Mouse (Mus musculus): ENCODE data around the gene Gm8947.
"Not testable (repeated sequence)": the region's sequence is repeated elsewhere in the genome, so short reads cannot be mapped to it uniquely, and the experiment has no call there.

Gene Gm8947

GRCm38 (mm10) chr1:151192075-151192474 lies at the start of gene Gm8947:
Gene Gm8947 (plus strand): TSS chr1:151192376.
- not testable (repeated sequence) for DNase-seq (ENCODE audit: low spot score)

DNA sequence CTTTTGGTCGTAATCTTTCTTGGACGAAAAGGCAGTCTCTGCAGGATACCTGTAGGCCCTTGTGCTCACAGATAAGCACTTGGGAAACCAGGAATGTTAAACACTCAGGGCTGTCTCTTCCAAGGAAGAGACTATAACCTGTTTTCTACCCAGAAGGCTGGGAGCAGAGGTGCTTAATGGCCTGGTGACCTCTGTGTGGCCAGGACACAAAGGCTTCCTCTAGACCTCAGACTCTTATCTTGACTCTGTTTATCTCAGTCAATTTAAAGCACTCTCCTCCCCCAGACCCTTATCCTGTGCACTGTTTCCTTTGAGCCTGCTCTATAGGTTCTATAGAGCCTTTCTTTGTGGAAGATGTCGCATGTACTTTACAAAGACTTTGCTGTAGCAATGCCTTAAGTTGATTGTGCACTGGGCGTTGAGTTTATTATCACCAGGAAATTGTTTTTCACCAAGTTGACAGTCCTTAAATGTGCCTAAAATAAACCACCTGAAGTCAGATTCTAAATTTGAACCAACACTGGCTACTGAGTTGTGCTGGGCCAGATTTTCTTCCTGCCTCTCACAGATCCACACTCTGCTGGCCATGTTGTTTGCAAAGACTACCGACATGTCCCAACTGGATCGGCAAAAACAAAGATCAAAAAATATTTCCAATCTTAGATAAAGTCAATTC lies 47.6 kb upstream of the Gm8947 start:
- DNase-seq (ENCODE audit: low spot score) = no peak

GRCm38 (mm10) chr1:151147801-151148200 lies 44.4 kb upstream of the Gm8947 start:
- DNase-seq (ENCODE audit: low spot score) = no peak

DNA sequence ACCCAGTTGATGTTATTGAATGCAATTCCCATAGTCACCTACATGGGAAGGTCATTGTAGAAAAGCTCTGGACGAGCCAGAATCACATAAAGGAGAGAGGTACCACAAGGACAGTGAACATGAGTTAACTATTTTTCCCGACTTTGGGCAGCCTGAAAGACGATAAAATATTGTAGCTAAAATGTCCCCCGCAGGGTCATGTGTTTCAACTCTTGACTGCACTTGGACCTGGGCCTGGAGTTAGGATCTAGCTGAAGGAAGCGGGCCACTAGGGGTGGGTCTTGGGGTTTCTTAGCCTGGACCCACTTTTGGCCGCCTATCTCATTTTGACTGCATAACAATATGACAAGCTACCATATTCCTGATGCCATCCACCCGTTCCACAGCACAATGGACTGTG lies 42.0 kb upstream of the Gm8947 start:
- no peak for DNase-seq (ENCODE audit: low spot score)

GRCm38 (mm10) chr1:151151089-151151488 lies 41.1 kb upstream of the Gm8947 start:
- no peak for DNase-seq (ENCODE audit: low spot score)

DNA sequence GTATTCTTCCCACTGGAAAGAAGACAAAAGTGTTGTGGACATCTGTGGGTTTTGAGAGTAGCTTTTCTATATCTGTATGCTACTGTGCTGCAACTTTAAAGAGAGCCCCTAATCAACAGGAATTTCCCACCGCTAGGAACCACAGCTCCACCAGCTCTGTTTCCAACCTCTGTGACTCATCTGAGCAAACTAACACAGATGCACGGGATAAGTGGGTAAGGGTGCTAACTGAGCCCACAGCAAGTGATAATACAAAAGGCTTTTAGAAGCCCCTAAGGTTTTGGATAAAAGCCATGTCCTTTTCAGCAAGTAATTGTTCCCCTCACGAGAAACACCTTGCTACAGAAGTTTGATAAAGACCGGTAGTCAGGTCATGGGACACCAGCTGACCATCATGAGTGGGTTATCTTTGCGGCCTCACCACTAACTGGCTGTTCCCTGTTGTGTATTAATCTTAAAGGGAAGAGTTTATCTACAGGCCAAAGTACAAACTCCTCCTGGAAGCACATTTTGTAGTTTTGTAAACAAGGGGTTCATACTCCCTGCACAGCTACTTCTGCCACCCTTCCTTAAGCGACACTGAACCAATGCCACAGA lies 39.0 kb upstream of the Gm8947 start:
- DNase-seq (ENCODE audit: low spot score) = no peak

DNA sequence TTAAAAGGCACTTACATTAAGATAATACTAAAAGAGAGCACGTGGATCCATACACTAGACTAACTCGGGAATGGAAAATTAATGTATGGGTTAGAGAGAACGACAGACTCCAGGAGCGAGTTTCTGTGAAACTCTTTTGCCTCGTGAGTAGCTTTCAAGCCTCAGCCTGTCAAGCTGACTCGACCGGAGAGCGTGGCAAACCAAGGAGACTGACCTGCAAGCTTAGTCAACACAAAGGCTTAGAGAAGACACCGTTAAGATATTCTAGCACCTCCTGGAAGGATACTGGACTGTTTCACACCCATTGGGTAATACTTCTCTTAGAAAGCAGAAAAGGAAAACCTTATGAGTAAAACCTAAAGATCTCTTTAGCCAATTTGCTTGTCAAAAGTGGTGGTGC lies 38.0 kb upstream of the Gm8947 start:
- not testable (repeated sequence) for DNase-seq (ENCODE audit: low spot score)

- no peak for DNase-seq (ENCODE audit: low spot score)
These were observed 36.0 kb upstream of the Gm8947 start for GRCm38 (mm10) chr1:151156129-151156528.

DNA sequence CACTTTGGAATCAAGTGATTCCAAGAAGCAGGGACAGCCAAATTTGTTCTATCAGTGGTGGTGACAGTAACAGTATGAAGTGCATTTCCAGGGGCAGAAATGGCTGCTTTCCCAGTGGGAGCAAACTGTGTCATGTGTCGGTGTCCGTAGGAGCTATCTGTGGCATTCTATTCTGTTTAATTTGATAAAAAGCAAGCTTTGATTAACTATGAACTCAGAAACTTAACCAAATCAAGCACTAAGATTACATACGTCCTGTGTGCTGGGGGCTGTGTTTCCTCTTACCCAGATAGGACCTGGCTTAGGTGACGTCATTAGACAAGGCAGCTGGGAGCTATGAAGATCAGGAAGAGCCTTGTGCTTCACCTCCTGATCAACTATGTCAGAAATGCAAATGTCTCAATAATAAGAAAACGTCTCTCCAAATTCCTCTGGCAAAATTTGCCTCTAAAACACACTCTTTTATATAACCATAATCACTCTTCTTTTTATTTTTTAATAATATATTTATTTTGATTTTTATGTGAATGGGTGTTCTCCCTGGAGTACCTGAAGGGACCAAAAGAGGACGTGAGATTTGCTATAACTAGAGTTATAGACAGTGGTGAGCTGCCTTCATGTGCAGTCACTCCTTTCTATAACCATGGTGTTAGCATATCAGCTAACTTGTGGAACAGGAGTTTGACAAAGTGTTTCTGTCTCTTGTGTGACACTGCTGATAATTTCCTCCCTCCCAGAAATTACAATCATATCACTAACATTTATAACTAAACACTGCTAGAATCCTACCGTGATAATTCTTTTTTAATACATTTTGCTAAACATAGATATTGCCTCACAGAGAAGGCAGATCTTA lies 35.2 kb upstream of the Gm8947 start:
- DNase-seq (ENCODE audit: low spot score) = no peak

DNA sequence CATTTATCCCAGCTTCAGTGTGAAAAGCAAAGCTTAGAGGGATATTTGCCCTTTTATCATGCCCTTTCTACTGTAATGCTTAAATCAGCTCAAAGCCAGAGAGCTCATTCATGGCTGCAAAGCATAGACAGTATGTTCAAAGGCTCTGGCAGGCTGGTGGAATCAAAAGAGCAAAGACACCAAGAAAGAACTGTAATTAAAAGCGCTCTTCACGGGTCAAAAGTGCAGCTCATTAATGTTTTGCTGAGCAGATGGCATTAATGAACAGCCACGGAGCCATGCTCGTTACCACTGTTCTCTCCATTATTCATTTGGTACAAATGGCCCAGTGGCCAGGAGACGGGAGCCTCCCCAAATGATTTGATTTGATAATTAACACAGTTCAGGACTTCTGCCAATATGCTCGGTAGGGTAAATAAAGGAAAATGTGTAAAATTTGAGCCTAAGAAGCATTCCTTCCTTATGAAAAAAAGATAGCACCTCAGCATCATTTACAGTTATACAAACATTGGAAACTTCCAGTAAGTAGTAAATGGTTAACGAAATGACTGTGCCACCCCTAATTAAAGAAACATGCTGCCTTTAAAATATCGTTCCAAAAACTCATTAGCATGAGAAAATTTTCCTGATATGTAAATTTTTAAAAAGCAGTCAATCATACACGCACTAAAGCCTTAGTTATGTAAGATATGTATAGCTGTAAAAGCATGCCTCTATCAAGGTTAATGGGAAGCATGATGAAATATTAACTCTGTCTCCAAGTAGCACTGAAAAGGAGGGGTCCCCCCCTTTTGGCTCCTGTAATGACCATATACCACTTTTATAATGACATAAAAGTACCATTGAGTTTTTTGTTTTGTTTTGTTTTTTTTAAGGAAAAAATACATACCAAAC lies 34.0 kb upstream of the Gm8947 start:
- DNase-seq (ENCODE audit: low spot score) = no peak

GRCm38 (mm10) chr1:151158857-151159510 lies 33.2 kb upstream of the Gm8947 start:
- no peak for DNase-seq (ENCODE audit: low spot score)

DNA sequence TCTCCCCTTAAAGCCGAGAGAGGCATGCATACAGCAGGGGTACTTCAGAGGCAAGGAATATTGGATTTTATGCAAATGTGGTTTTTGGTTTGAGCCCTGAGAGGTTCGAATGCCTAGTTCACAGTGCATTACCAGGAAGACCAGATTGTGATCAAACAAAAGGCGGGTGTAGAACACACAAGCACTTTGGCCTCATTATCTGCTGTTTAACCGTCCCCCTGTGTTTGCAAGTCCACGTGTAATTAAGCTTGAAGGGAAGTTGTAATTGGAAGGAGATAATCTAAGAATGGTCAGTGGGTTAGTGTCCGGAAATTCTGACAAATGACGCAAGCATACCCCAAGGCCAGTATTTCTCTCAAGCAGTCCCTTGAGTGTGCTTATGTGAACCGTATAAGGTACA lies 26.1 kb upstream of the Gm8947 start:
- DNase-seq (ENCODE audit: low spot score) = no peak

GRCm38 (mm10) chr1:151167297-151168047 lies 24.7 kb upstream of the Gm8947 start:
- DNase-seq (ENCODE audit: low spot score) = no peak

GRCm38 (mm10) chr1:151168637-151169036 lies 23.5 kb upstream of the Gm8947 start:
- no peak for DNase-seq (ENCODE audit: low spot score)

- no peak for DNase-seq (ENCODE audit: low spot score)
These were observed 20.4 kb upstream of the Gm8947 start for GRCm38 (mm10) chr1:151171572-151172461.

DNA sequence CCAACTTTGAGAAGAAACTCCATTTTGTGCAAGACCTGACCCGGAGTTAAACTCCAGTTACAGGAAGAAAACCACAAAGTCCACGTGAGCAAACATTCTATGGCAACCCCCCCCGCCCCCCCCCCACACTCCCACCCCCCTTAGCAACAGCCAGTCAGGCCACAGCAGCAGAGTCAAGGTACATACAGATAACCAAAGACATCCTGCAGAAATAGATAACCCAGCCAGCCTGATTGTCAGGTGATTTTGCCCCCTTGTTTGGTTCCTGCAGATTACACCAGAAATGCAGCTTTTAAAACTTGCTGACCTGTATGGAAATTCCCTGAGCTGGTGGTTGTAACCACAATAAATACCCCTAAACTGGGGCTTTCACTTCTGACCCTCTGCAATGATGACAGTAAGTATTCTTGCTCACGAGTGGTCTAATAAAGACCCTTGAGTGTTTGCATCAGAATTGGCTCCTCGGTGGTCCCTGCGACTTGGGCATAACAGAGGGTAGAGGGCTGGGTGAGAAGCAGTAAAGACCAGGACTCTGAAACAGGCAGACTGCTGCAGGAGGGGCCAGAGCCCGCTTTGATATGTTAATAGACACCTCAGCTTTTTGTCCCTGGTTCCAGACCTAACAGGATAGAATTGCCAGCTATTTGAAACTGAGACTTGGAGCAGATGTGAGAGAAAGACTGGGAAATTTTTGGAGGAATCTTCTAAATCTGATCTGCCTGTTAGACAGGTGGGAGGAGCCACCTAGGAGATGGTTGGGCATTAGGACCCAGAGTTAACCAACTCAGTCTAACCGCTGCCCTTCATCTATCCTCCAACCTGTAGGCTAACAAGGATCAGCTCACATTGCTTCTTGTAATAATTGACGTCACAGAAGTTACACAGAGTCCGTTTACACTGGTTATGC lies 14.9 kb upstream of the Gm8947 start:
- no peak for DNase-seq (ENCODE audit: low spot score)

DNA sequence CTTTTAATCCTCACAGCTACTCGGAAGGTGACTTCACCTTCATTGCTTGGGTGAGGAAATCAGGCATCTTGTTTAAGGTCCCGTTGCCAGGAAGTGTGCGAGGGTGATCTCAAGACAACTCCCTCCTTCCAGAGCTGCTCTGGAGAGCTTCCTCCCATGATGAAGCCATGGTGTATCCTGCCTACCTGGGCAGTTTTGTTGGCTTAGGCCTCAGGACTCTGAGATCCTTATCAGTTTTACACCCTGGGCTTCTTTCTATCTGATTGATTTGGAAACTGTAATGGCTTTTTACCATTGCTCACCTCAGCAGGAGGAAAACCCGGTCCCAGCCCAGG lies 14.3 kb upstream of the Gm8947 start:
- DNase-seq (ENCODE audit: low spot score) = no peak

DNA sequence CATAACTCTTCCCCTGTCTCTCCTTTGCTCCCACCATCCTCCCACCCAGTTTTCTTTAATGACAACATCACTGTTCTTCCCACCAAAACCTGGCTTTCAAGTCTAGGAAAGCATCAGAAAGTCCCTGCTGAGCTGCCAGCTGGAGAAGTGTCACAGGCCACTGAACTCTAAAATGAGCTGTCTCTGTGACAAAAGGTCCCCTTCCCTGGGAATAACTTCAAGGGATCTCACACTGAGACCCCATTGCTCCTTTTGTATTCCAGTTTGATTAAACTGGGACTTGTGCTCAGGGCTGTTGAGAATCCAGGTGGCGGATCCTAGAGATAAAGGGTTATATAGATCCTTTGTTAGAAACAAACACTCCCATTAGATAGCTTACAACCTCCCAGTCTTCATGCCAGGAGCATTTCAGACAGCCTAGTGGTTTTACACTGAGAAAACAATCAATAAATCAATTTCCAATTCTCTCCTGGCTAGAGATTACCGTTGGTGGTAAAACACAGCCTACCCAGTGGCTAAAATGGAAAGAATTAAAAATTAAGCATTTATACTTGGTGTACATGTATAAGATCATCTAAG lies 13.6 kb upstream of the Gm8947 start:
- DNase-seq (ENCODE audit: low spot score) = no peak

Data from MN1 (cell line).